Mouse (Mus musculus) CH12.LX (cell line): Measurements from ENCODE around the gene Taf5l. TPM values are rescaled to one million over a fixed set of nuclear protein-coding genes. Genes with fewer than 3 reads are reported as not detected.
A peak's percentile ranks its signal among the peaks of the same experiment; 100 is the strongest.

Source experiments
- DNase-seq: peaks from one replicate; pipeline ENCODE4 v3.0.0-alpha.2; 2013; ENCODE audit errors: extremely low read depth
- H3K27ac ChIP-seq: 2 replicates; pipeline ENCODE4 v1.5.1; 2012; ENCODE audit warnings: low read depth, mild to moderate bottlenecking, control low read depth, moderate library complexity; ENCODE audit not compliant: insufficient read depth
- H3K27me3 ChIP-seq: replicated peaks from 2 replicates; pipeline ENCODE3; 2012; ENCODE audit warnings: inconsistent platforms
- H3K36me3 ChIP-seq, 2 experiments: replicated peaks in 1 of 2; 2 replicates each; pipeline versions ENCODE3 to v1.6.1; 2012; ENCODE audit warnings: inconsistent platforms in 1 of 2, low read length in 1 of 2, mild to moderate bottlenecking in 1 of 2, mixed read lengths in 1 of 2, moderate library complexity in 1 of 2; ENCODE audit not compliant: control insufficient read depth in 1 of 2, insufficient read depth in 1 of 2
- H3K4me1 ChIP-seq, 2 experiments: 2 replicates each; pipeline ENCODE4 v1.6.1; 2012; ENCODE audit warnings: inconsistent platforms in 1 of 2, moderate library complexity in 1 of 2; ENCODE audit not compliant: insufficient read depth in 2 of 2, control insufficient read depth in 1 of 2
- H3K4me2 ChIP-seq: 2 replicates; pipeline ENCODE4 v1.6.1; 2012; ENCODE audit warnings: low read depth, mild to moderate bottlenecking, control low read depth; ENCODE audit not compliant: poor library complexity, insufficient read depth, severe bottlenecking
- H3K4me3 ChIP-seq, 3 experiments: fragments of 150-350 bp in 1 of 3; sonication (generic) in 1 of 3; replicated peaks in 1 of 3; 2 replicates each; pipeline versions ENCODE3 to v1.5.1; 2011 to 2012; ENCODE audit warnings: low read depth in 2 of 3, low read length in 2 of 3, mild to moderate bottlenecking in 2 of 3, moderate library complexity in 2 of 3, control low read depth in 1 of 3, improper control_type of control experiment in 1 of 3, inconsistent platforms in 1 of 3, mixed read lengths in 1 of 3; ENCODE audit not compliant: poor library complexity in 1 of 3
- H3K79me2 ChIP-seq: replicated peaks from 2 replicates; pipeline ENCODE4 v1.6.1; 2012; ENCODE audit warnings: mild to moderate bottlenecking, moderate library complexity; ENCODE audit not compliant: control insufficient read depth, poor library complexity, insufficient read depth, severe bottlenecking; ENCODE audit errors: extremely low read depth
- H3K9ac ChIP-seq: 2 replicates; pipeline ENCODE4 v1.6.1; 2012; ENCODE audit warnings: low read depth, mild to moderate bottlenecking, control low read depth, moderate library complexity; ENCODE audit not compliant: insufficient read depth
- H3K9me3 ChIP-seq: replicated peaks from 2 replicates; pipeline ENCODE3; 2012; ENCODE audit warnings: low read length, inconsistent platforms, mixed read lengths
- BHLHE40 ChIP-seq: IDR thresholded peaks from 2 replicates; pipeline ENCODE4 v1.6.1; 2011; ENCODE audit warnings: mild to moderate bottlenecking, low read depth, low read length, improper control_type of control experiment
- CHD1 ChIP-seq: IDR thresholded peaks from 2 replicates; pipeline ENCODE4 v1.6.1; 2012; ENCODE audit warnings: low read depth, low read length, improper control_type of control experiment, inconsistent platforms
- CHD2 ChIP-seq: IDR thresholded peaks from 2 replicates; pipeline ENCODE4 v1.6.1; 2011; ENCODE audit warnings: low read length, improper control_type of control experiment
- CTCF ChIP-seq, 2 experiments: IDR thresholded peaks in 1 of 2; conservative IDR thresholded peaks in 1 of 2; 2 replicates each; pipeline ENCODE4 v1.5.1; 2011 to 2012; ENCODE audit warnings: low read depth in 2 of 2, low read length in 2 of 2, improper control_type of control experiment in 1 of 2, inconsistent platforms in 1 of 2, mild to moderate bottlenecking in 1 of 2, moderate library complexity in 1 of 2
- E2F4 ChIP-seq: IDR thresholded peaks from 2 replicates; pipeline ENCODE4 v1.6.1; 2011; ENCODE audit warnings: low read depth, low read length, improper control_type of control experiment; ENCODE audit not compliant: insufficient replicate concordance
- ELF1 ChIP-seq: IDR thresholded peaks from 2 replicates; pipeline ENCODE4 v1.6.1; 2014; ENCODE audit warnings: low read depth, mild to moderate bottlenecking, inconsistent platforms, low read length, improper control_type of control experiment
- EP300 ChIP-seq: IDR thresholded peaks from 2 replicates; pipeline ENCODE4 v1.6.1; 2011; ENCODE audit warnings: low read length, improper control_type of control experiment
- ETS1 ChIP-seq: conservative IDR thresholded peaks from 2 replicates; pipeline ENCODE4 v1.6.1; 2012; ENCODE audit warnings: low read depth, mild to moderate bottlenecking, inconsistent platforms, low read length, improper control_type of control experiment, moderate library complexity
- GABPA ChIP-seq: IDR thresholded peaks from 2 replicates; pipeline ENCODE4 v1.6.1; 2012; ENCODE audit warnings: low read depth, low read length, improper control_type of control experiment, inconsistent platforms; ENCODE audit not compliant: insufficient replicate concordance
- HCFC1 ChIP-seq: IDR thresholded peaks from 2 replicates; pipeline ENCODE4 v1.6.1; 2012; ENCODE audit warnings: low read depth, mild to moderate bottlenecking, inconsistent platforms, low read length, improper control_type of control experiment
- IRF4 ChIP-seq: IDR thresholded peaks from 2 replicates; pipeline ENCODE4 v1.6.1; 2014; ENCODE audit warnings: low read depth, mild to moderate bottlenecking, inconsistent platforms, low read length, improper control_type of control experiment
- JUN ChIP-seq: IDR thresholded peaks from 2 replicates; pipeline ENCODE4 v1.6.1; 2011; ENCODE audit warnings: low read depth, mild to moderate bottlenecking, low read length, improper control_type of control experiment, moderate library complexity; ENCODE audit not compliant: insufficient read depth
- JUND ChIP-seq: conservative IDR thresholded peaks from 2 replicates; pipeline ENCODE4 v1.6.1; 2011; ENCODE audit warnings: low read depth, low read length, improper control_type of control experiment
- KAT2A ChIP-seq: IDR thresholded peaks from 2 replicates; pipeline ENCODE4 v1.6.1; 2012; ENCODE audit warnings: low read length, improper control_type of control experiment, inconsistent platforms; ENCODE audit not compliant: insufficient replicate concordance
- MAFK ChIP-seq: IDR thresholded peaks from 2 replicates; pipeline ENCODE4 v1.6.1; 2011; ENCODE audit warnings: low read length, improper control_type of control experiment; ENCODE audit not compliant: insufficient replicate concordance
- MAX ChIP-seq: IDR thresholded peaks from 2 replicates; pipeline ENCODE4 v1.6.1; 2011; ENCODE audit warnings: low read length, improper control_type of control experiment
- MAZ ChIP-seq: IDR thresholded peaks from 2 replicates; pipeline ENCODE4 v1.6.1; 2012; ENCODE audit warnings: low read depth, mild to moderate bottlenecking, inconsistent platforms, low read length, improper control_type of control experiment, moderate library complexity
- MEF2A ChIP-seq: IDR thresholded peaks from 2 replicates; pipeline ENCODE4 v1.6.1; 2014; ENCODE audit warnings: low read depth, mild to moderate bottlenecking, inconsistent platforms, low read length, improper control_type of control experiment, borderline replicate concordance
- MXI1 ChIP-seq: IDR thresholded peaks from 2 replicates; pipeline ENCODE4 v1.6.1; 2011; ENCODE audit warnings: mild to moderate bottlenecking, low read depth, low read length, improper control_type of control experiment
- MYC ChIP-seq: IDR thresholded peaks from 2 replicates; pipeline ENCODE4 v1.6.1; 2011; ENCODE audit warnings: low read depth, mild to moderate bottlenecking, improper control_type of control experiment, low read length
- NELFE ChIP-seq: IDR thresholded peaks from 2 replicates; pipeline ENCODE4 v1.6.1; 2011; ENCODE audit warnings: low read depth, low read length, improper control_type of control experiment
- NRF1 ChIP-seq: IDR thresholded peaks from 2 replicates; pipeline ENCODE4 v1.6.1; 2014; ENCODE audit warnings: low read depth, mild to moderate bottlenecking, inconsistent platforms, low read length, improper control_type of control experiment, moderate library complexity
- PAX5 ChIP-seq: IDR thresholded peaks from 2 replicates; pipeline ENCODE4 v1.6.1; 2012; ENCODE audit warnings: low read length, inconsistent platforms, mixed read lengths
- POLR2A ChIP-seq: IDR thresholded peaks from 2 replicates; pipeline ENCODE4 v1.6.1; 2011; ENCODE audit warnings: low read depth, mild to moderate bottlenecking, improper control_type of control experiment, low read length
- RAD21 ChIP-seq: IDR thresholded peaks from 2 replicates; pipeline ENCODE4 v1.6.1; 2011; ENCODE audit warnings: low read depth, mild to moderate bottlenecking, low read length, improper control_type of control experiment, moderate library complexity
- RCOR1 ChIP-seq: conservative IDR thresholded peaks from 2 replicates; pipeline ENCODE4 v1.6.1; 2012; ENCODE audit warnings: low read depth, mild to moderate bottlenecking, inconsistent platforms, low read length, improper control_type of control experiment
- SIN3A ChIP-seq: IDR thresholded peaks from 2 replicates; pipeline ENCODE4 v1.6.1; 2012; ENCODE audit warnings: low read length, improper control_type of control experiment, inconsistent platforms
- SMC3 ChIP-seq: IDR thresholded peaks from 2 replicates; pipeline ENCODE4 v1.6.1; 2011; ENCODE audit warnings: low read depth, low read length, improper control_type of control experiment
- TBP ChIP-seq: conservative IDR thresholded peaks from 2 replicates; pipeline ENCODE4 v1.6.1; 2011; ENCODE audit warnings: low read depth, low read length, improper control_type of control experiment
- TCF12 ChIP-seq: IDR thresholded peaks from 2 replicates; pipeline ENCODE4 v1.6.1; 2014; ENCODE audit warnings: low read depth, mild to moderate bottlenecking, inconsistent platforms, low read length, improper control_type of control experiment
- UBTF ChIP-seq: IDR thresholded peaks from 2 replicates; pipeline ENCODE4 v1.6.1; 2012; ENCODE audit warnings: low read depth, mild to moderate bottlenecking, inconsistent platforms, low read length, improper control_type of control experiment, moderate library complexity
- USF1 ChIP-seq: IDR thresholded peaks from 2 replicates; pipeline ENCODE4 v1.6.1; 2014; ENCODE audit warnings: low read depth, mild to moderate bottlenecking, inconsistent platforms, low read length, improper control_type of control experiment
- USF2 ChIP-seq: conservative IDR thresholded peaks from 2 replicates; pipeline ENCODE4 v1.6.1; 2011; ENCODE audit warnings: low read depth, low read length, improper control_type of control experiment
- ZC3H11A ChIP-seq: IDR thresholded peaks from 2 replicates; pipeline ENCODE4 v1.6.1; 2012; ENCODE audit warnings: low read depth, mild to moderate bottlenecking, inconsistent platforms, low read length, improper control_type of control experiment
- ZKSCAN1 ChIP-seq: IDR thresholded peaks from 2 replicates; pipeline ENCODE4 v1.6.1; 2012; ENCODE audit warnings: low read depth, inconsistent platforms, low read length, improper control_type of control experiment, borderline replicate concordance
- ZMIZ1 ChIP-seq: IDR thresholded peaks from 2 replicates; pipeline ENCODE4 v1.6.1; 2012; ENCODE audit warnings: low read depth, mild to moderate bottlenecking, inconsistent platforms, low read length, improper control_type of control experiment
- ZNF384 ChIP-seq: IDR thresholded peaks from 2 replicates; pipeline ENCODE4 v1.6.1; 2012; ENCODE audit warnings: low read depth, low read length, improper control_type of control experiment, inconsistent platforms
- dilution Hi-C: fragments of 300-500 bp; cut with MboI; formaldehyde crosslinking; loops from 2 replicates; pipeline ENCODE4 v1.14.3; 2020; ENCODE audit warnings: low sequenced_read_pairs; ENCODE audit not compliant: extremely low pct_unique_long_range_greater_than_20kb, extremely low pct_ligation_motif_present
- in situ Hi-C: fragments of 300-500 bp; cut with MboI; formaldehyde crosslinking; loops from 3 replicates; pipeline ENCODE4 v1.14.3; 2019; ENCODE audit warnings: low sequenced_read_pairs, low pct_ligation_motif_present, low pct_unique_long_range_greater_than_20kb, mixed read lengths
- polyA plus RNA-seq: library from polyadenylated mRNA; unstranded; fragments of >175 nt; gene quantifications from 2 replicates; pipeline ENCODE4 v1.2.1, GENCODE M21; 2012; ENCODE audit warnings: low read depth; ENCODE audit not compliant: insufficient read length
- total RNA-seq, 2 experiments: library from RNA; depleted of rRNA; stranded (reverse); fragments of 300-350 nt in 1 of 2; fragments of >200 nt in 1 of 2; gene quantifications; 2 replicates each; pipeline ENCODE4 v1.2.3; 2012 to 2014

The Taf5l gene
- total RNA-seq (2012; rRNA removed) (54.2 and 62.2 TPM in 2 replicates), total RNA-seq (2014; rRNA removed) (68.1 and 75.8 TPM in 2 replicates), polyA plus RNA-seq (53.9 and 63.0 TPM in 2 replicates)

DNA sequence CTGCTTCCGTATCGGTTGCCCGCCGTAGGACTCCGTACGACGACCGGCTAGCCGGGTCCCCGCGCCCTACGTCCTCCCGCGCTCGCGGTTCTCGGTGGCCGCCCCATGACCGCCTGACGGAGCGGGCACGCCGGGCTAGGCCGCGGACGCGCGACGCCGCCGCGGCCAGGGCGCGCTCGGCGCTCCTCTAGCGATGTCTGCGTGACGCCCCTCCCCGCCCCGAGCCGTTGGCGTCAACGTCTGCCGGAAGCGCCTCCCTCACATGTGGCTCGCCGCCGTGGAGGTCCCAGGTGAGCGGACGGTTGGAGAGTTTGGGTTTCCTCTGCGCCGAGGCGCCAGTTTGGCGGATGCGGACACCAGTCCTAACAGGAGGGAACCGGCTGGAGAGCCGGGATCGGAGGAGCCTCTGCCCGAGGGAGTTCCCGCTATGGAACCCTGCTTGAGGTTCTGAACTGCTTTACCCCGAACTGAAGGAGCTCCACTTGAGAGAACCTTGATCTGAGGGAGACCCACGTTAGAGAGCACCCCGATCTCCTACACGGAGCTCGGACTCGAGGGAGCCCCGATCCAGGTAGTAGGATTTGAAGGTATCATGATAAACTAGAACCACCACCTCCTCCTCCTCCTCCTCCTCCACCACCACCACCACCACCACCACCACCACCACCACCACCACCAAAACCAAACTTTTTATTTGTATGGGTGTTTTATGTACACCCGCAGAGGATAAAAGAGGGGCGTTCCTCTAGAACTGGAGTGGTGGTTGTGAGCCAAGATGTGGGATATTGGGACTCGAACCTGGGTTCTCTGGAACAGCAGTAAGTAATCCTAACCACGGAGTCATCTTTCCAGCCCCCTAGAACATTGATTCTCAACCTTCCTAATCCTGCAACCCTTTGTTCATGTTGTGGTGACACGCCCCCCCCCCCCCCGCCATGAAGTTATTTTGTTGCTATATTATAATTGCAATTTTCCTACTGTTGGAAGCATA lies at the start of gene Taf5l, which contains the start of gene Urb2:
Gene Taf5l, minus strand, starts transcription at position 161 of the 991 bp plus-strand sequence.
Gene Urb2, plus strand, starts transcription at position 272 of the 991 bp plus-strand sequence.
- Histone ChIP-seq H3K79me2 (peaks cover 59% of the 10 kb centered on the region), H3K9me3 (no peaks in the 10 kb centered on the region), H3K27ac (peak within 1 kb of the TSS; percentile 78), H3K9ac (peak within 1 kb of the TSS; percentile 91), H3K27me3 (no peaks in the 10 kb centered on the region), H3K36me3 (peaks cover 12 to 49% of the 10 kb centered on the region in 2 experiments), H3K4me1 (peaks cover 7 to 51% of the 10 kb centered on the region in 2 experiments; a peak in 3 of 4 replicates), H3K4me3 (peak within 1 kb of the TSS; percentile 74 to 97 (median 91)), H3K4me2 (peak within 1 kb of the TSS; percentile 94)
- dilution Hi-C loops, result no loop called here
- peak; percentile 88 for DNase-seq
- in situ Hi-C loops, result no loop called here
- TF ChIP-seq TBP, result no peak; the same call in 1 of the 2 replicates
- no peak for TF ChIP-seq JUN
- peak; percentile 99 for TF ChIP-seq SIN3A
- no peak for TF ChIP-seq GABPA
- no peak for TF ChIP-seq CHD2
- peak; percentile 54; the same call in 1 of the 2 replicates for TF ChIP-seq BHLHE40
- TF ChIP-seq HCFC1, result peak; percentile 80
- peak; percentile 95 for TF ChIP-seq MYC
- no peak for TF ChIP-seq CHD1
- no peak for TF ChIP-seq USF2
- TF ChIP-seq RAD21, result no peak
- no peak for TF ChIP-seq ZKSCAN1
- TF ChIP-seq EP300, result no peak
- TF ChIP-seq ETS1, result peak; percentile 36; the same call in 1 of the 2 replicates
- TF ChIP-seq MXI1, result peak; percentile 99
- TF ChIP-seq ZNF384, result no peak
- peak; percentile 81 for TF ChIP-seq ZMIZ1
- no peak for TF ChIP-seq MAFK
- TF ChIP-seq USF1, result peak; percentile 19; the same call in 1 of the 2 replicates
- TF ChIP-seq ZC3H11A, result no peak
- no peak for TF ChIP-seq CTCF (conservative IDR thresholded peaks at IDR 0.05 in 1 of 2, IDR thresholded peaks at IDR 0.05 in 1 of 2; ENCODE audit: low read depth in 2 of 2, low read length in 2 of 2)
- no peak for TF ChIP-seq E2F4
- TF ChIP-seq SMC3, result no peak
- no peak for TF ChIP-seq RCOR1
- peak; percentile 93 for TF ChIP-seq NELFE
- TF ChIP-seq NRF1, result no peak
- TF ChIP-seq MAX, result peak; percentile 93
- 0 out of 2 replicates have a peak, but pooled peaks have one; percentile 38 for TF ChIP-seq MEF2A
- peak; percentile 92 for TF ChIP-seq ELF1
- TF ChIP-seq PAX5, result no peak
- TF ChIP-seq MAZ, result peak; percentile 57; the same call in 1 of the 2 replicates
- 0 out of 2 replicates have a peak, but pooled peaks have one; percentile 15 for TF ChIP-seq IRF4
- TF ChIP-seq POLR2A, result peak; percentile 85
- TF ChIP-seq KAT2A, result 0 out of 2 replicates have a peak, but pooled peaks have one; percentile 66
- TF ChIP-seq UBTF, result no peak
- TF ChIP-seq JUND, result no peak
- peak; percentile 87 for TF ChIP-seq TCF12
